Mouse (Mus musculus) lung, embryonic 16.5 days (tissue): ENCODE measurements around the gene Ncoa4. TPM values are rescaled to one million over a fixed set of nuclear protein-coding genes. Genes with fewer than 3 reads are reported as not detected.

ENCODE experiments used
- ATAC-seq: fragments of 200-750 bp; cut with Nextera tagmentation; 2 replicates; pipeline ENCODE4 v1.8.0; 2017; ENCODE audit warnings: low read depth, mild to moderate bottlenecking, moderate library complexity
- H3K27ac ChIP-seq: fragments of 300-500 bp; sonication (generic); 2 replicates; pipeline ENCODE4 v1.5.1; 2014; ENCODE audit warnings: mild to moderate bottlenecking, control low read depth, low read length
- H3K27me3 ChIP-seq: fragments of 300-500 bp; sonication (generic); 2 replicates; pipeline ENCODE4 v1.6.1; 2014; ENCODE audit warnings: low read depth, low read length, mixed read lengths; ENCODE audit not compliant: control insufficient read depth, insufficient read depth
- H3K36me3 ChIP-seq: fragments of 300-500 bp; sonication (generic); 2 replicates; pipeline ENCODE4 v1.6.1; 2014; ENCODE audit warnings: low read length; ENCODE audit not compliant: control insufficient read depth, insufficient read depth
- H3K4me1 ChIP-seq: fragments of 300-500 bp; sonication (generic); replicated peaks from 2 replicates; pipeline ENCODE4 v1.6.1; 2014; ENCODE audit warnings: low read length, mixed read lengths; ENCODE audit not compliant: control insufficient read depth, insufficient read depth
- H3K4me2 ChIP-seq: fragments of 300-500 bp; sonication (generic); 2 replicates; pipeline ENCODE4 v1.6.1; 2014; ENCODE audit warnings: low read depth, low read length, control low read depth
- H3K4me3 ChIP-seq: fragments of 300-500 bp; sonication (generic); 2 replicates; pipeline ENCODE4 v1.5.1; 2014; ENCODE audit warnings: mild to moderate bottlenecking, low read length, control low read depth
- H3K9ac ChIP-seq: fragments of 300-500 bp; sonication (generic); 2 replicates; pipeline ENCODE4 v1.6.1; 2014; ENCODE audit warnings: low read length, control low read depth
- H3K9me3 ChIP-seq: fragments of 300-500 bp; sonication (generic); 2 replicates; pipeline ENCODE4 v1.6.1; 2016; ENCODE audit warnings: low read length; ENCODE audit not compliant: control insufficient read depth
- WGBS: fragments of 180-500 bp; shearing (Covaris S2); extraction: QIAGEN DNeasy Blood & Tissue Kit; methylation state at CpG from one replicate; pipeline ENCODE4 v1.1.7; 2014; 5-methylcytosine and 5-hydroxymethylcytosine counted together
- polyA plus RNA-seq: library from polyadenylated mRNA; unstranded; fragments of >200 nt; fragmentation: Nextera tagmentation; extraction: Ambion mirVana; gene quantifications from 2 replicates; pipeline ENCODE4 v1.2.1, GENCODE M21; 2015

Ncoa4 gene
- polyA plus RNA-seq, 1 experiment from 2014 or later: 106 TPM

DNA sequence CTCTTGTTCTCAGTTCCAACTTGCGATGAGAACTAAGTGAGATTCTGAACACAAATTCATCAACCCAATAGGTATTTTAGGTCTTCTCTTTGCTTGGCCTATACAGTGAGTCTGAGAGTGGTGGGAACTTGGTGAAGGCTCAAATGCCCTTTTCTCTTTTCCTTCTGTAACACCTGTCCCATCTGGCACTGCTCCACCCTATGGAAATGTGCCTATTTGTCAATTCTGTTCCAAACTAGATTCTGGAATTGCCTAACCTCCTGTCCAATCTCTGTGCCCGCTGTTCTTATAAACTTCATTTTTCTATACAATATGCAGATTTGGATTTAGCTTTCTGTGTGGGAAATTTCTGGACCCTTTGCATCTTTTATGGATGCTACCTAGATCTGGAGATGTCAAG is 6.5 kb upstream of the Ncoa4 start:
- WGBS: 94% methylated on average over 2 of the region's 2 CpGs
- H3K27ac ChIP-seq: no peak overlapping the region
- no peak for ATAC-seq

GRCm38 (mm10) chr14:32154758-32155157 is 4.9 kb upstream of the Ncoa4 start:
- H3K4me1 ChIP-seq: no peaks in the 10 kb centered on the region
- no peak overlapping the region for H3K27ac ChIP-seq
- no peak overlapping the region for H3K4me2 ChIP-seq
- H3K9me3 ChIP-seq: no peaks in the 10 kb centered on the region
- ATAC-seq: no peak
- no peaks in the 10 kb centered on the region for H3K27me3 ChIP-seq
- no peaks in the 10 kb centered on the region for H3K36me3 ChIP-seq
- no peak overlapping the region for H3K4me3 ChIP-seq
- WGBS: 80% methylated on average over 6 of the region's 6 CpGs
- H3K9ac ChIP-seq: no peak overlapping the region

More for the DNA sequence above, 6.5 kb upstream of the Ncoa4 start:
- no peak overlapping the region for H3K4me2 ChIP-seq
- H3K4me1 ChIP-seq: no peaks in the 10 kb centered on the region
- H3K9me3 ChIP-seq: no peaks in the 10 kb centered on the region
- H3K9ac ChIP-seq: no peak overlapping the region
- no peak overlapping the region for H3K4me3 ChIP-seq
- no peaks in the 10 kb centered on the region for H3K27me3 ChIP-seq
- no peaks in the 10 kb centered on the region for H3K36me3 ChIP-seq

DNA sequence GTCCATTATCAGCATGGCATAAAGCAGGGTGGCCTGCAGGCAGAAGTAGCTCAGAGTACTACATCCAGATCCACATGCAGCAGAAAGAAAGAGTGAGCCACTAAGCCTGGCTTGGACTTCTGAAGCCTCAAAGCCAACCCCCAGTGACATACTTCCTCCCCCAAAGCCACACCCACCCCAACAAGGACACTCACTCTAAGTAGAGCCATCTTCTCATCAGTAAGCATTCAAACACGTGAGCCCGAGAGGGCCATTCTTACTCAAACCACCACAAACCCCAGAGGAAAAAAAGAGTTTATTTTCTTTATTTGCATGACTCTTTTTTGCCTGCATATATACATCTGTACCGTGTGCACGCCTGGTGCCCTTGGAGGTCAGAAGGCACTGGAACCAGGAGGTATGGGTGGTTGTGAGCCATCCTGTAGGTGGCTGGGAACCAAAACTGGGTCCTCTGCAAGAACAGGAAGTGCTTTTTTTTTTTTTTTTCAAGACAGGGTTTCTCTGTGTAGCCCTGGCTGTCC is 455 bp upstream of the Ncoa4 start:
- WGBS: 28% methylated on average over 4 of the region's 4 CpGs
- H3K4me3 ChIP-seq: peak overlapping the region; percentile 71
- H3K27ac ChIP-seq: peak overlapping the region; percentile 60
- H3K9ac ChIP-seq: peak overlapping the region; percentile 83
- no peaks in the 10 kb centered on the region for H3K9me3 ChIP-seq
- peak; percentile 61 for ATAC-seq
- no peaks in the 10 kb centered on the region for H3K36me3 ChIP-seq
- peak overlapping the region; percentile 59 for H3K4me2 ChIP-seq
- H3K4me1 ChIP-seq: peaks cover 9% of the 10 kb centered on the region
- H3K27me3 ChIP-seq: no peaks in the 10 kb centered on the region

DNA sequence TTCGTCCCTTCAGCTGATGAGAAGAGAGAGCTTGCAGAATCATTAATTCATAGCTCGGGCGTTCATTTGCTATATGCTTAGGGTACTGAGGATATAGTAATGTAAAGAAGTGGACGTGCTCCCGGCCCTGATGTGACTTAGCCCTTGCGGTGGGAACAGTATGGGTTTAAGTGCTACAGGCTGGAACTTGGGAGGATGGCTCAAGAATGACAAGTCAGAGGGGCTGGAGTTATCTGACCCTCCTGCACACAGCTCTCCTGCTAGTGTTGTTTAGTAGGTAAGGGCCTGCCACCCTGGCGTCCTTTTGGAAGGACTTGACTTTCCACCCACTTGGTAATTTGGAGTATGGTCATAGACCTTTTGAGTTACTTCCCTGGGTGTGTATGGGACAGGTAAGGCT is 898 bp downstream of the Ncoa4 start:
- H3K36me3 ChIP-seq: no peaks in the 10 kb centered on the region
- H3K4me2 ChIP-seq: peak overlapping the region; percentile 69
- H3K9ac ChIP-seq: peak overlapping the region; percentile 83
- peaks cover 21% of the 10 kb centered on the region for H3K4me1 ChIP-seq
- ATAC-seq: no peak
- H3K4me3 ChIP-seq: peak overlapping the region; percentile 71
- no peaks in the 10 kb centered on the region for H3K27me3 ChIP-seq
- no peaks in the 10 kb centered on the region for H3K9me3 ChIP-seq
- H3K27ac ChIP-seq: no peak overlapping the region
- 25% methylated on average over 7 of the region's 7 CpGs for WGBS

DNA sequence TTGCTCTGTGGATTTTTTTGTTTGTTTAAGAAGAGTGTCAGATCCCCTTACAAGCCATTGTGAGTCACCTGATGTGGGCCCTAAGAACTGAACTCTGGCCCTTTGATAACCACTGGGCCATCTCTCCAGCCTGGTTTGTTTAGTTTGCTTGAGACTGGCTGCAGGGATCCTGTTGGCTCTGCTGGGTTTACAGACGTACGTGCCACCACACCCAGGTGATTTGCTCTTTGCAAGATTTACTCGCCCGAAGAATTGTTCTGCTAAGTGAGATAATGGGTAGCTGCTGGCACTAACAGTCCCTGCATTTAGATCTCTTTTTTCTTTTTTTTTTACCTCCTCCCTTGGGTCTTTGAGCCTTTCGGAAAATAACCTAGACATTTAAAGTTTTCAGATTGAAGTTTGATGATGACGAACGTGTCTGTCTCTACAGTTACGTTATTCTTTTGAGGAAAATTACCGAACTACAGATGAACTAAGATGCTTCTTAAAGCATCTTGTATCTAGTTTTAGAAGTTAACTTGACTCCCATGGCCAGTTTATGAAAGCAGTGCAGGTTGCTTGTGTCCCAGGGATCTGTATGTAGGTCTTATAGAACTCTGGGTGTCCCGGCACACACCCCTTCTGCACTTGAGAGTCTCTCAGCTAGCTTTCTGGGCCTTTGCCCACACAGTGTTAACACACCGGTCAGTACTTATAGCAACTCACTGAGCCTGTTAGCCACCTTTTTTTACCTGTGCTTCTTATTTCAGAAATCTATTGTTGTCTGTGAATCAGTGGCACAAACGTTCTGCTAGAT is 1.6 kb downstream of the Ncoa4 start:
- Histone ChIP-seq H3K36me3 (no peaks in the 10 kb centered on the region), H3K9ac (peak overlapping the region; percentile 83), H3K4me1 (peaks cover 22% of the 10 kb centered on the region), H3K9me3 (no peaks in the 10 kb centered on the region), H3K4me2 (peak overlapping the region; percentile 69), H3K27me3 (no peaks in the 10 kb centered on the region), H3K27ac (no peak overlapping the region), H3K4me3 (peak overlapping the region; percentile 71; the same call in 1 of the 2 replicates)
- 75% methylated on average over 12 of the region's 12 CpGs for WGBS
- ATAC-seq: no peak

GRCm38 (mm10) chr14:32162231-32162630 is 2.6 kb downstream of the Ncoa4 start:
- no peak overlapping the region for H3K27ac ChIP-seq
- H3K4me1 ChIP-seq: peaks cover 26% of the 10 kb centered on the region
- H3K36me3 ChIP-seq: no peaks in the 10 kb centered on the region
- H3K4me2 ChIP-seq: no peak overlapping the region
- H3K4me3 ChIP-seq: no peak overlapping the region
- no peak for ATAC-seq
- H3K27me3 ChIP-seq: no peaks in the 10 kb centered on the region
- 90% methylated on average over 5 of the region's 5 CpGs for WGBS
- H3K9ac ChIP-seq: no peak overlapping the region
- no peaks in the 10 kb centered on the region for H3K9me3 ChIP-seq

- Histone ChIP-seq H3K4me2 (no peak overlapping the region), H3K36me3 (no peaks in the 10 kb centered on the region), H3K9ac (no peak overlapping the region), H3K4me3 (no peak overlapping the region), H3K27me3 (no peaks in the 10 kb centered on the region), H3K27ac (no peak overlapping the region), H3K9me3 (no peaks in the 10 kb centered on the region), H3K4me1 (peaks cover 33% of the 10 kb centered on the region)
- ATAC-seq: no peak
- WGBS: 88% methylated on average over 11 of the region's 11 CpGs
These were observed 3.7 kb downstream of the Ncoa4 start for GRCm38 (mm10) chr14:32163203-32163888.

DNA sequence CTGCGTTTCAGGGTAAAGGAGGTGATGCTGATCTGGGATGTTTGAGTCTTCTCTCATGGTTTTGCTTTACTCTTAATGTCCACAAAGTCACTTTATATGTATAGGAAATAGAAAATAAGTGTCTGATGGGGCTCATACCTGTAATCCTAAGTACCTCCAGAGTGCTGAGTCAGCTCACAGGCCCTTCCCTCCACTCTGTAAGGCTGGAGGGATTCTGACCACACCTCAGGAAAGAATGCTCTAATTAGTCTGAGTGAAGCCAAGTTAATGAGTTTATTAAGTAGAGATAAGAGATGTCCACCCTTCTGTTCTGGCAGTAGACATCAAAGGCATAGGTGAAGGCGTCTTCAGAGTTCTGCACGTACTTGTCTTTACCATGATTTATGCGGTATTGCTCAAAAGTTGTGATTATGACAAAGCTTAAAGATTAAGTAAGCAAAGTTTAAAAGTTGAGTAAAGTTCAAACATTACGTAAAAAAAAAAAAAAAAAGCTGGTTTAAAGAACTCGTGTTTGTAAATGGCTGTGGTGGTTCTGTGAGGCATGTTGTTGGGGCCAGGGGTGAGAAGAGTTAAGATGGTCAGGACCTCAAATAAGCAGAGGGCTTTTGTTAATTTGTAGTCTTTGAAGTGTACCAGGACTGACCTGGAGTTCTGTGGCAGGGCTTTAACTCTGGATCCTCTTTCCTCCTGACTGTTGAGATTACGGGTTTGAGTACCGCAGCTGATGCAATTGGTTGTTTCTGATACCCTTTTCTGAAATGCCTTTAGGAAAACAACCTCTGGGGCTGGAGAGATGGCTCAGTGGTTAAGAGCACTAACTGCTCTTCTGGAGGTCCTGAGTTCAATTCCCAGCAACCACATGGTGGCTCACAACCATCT is 4.7 kb downstream of the Ncoa4 start:
- peaks cover 33% of the 10 kb centered on the region for H3K4me1 ChIP-seq
- no peak overlapping the region for H3K27ac ChIP-seq
- WGBS: 64% methylated on average over 8 of the region's 8 CpGs
- no peaks in the 10 kb centered on the region for H3K9me3 ChIP-seq
- H3K4me2 ChIP-seq: peak overlapping the region; percentile 92; the same call in 1 of the 2 replicates
- H3K27me3 ChIP-seq: no peaks in the 10 kb centered on the region
- H3K36me3 ChIP-seq: no peaks in the 10 kb centered on the region
- no peak overlapping the region for H3K9ac ChIP-seq
- no peak for ATAC-seq
- H3K4me3 ChIP-seq: no peak overlapping the region
